Mouse (Mus musculus): ENCODE data around the gene Taf10. TPM values are rescaled to one million over a fixed set of nuclear protein-coding genes. Genes with fewer than 3 reads are reported as not detected.

The Taf10 gene
- polyA plus RNA-seq, 1 experiment: 536 TPM

DNA sequence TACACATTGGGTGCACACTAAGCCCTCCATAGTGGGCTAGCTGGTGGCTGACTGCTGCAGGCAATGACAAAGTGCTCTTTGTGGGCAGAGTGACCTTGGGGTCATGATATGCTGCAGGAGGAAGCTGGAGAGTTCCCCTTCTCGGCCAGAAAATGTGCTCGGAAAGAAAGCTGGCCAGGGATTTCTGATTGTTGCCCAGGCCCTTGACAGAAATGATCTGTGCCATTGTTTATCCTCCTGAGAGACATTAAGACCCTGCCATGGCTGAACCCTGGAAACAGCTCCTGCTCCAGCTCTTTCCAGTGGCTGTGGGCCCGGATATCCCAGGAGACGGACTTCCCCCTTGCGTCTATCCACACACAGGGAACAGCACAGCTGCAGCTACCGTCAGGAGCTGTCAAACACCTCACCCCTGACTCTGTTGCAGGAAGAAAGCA lies 23.6 kb upstream of the Taf10 start:
- TF ChIP-seq GATA1 (IDR thresholded peaks at IDR 0.05; ENCODE audit: low read length): no peak

DNA sequence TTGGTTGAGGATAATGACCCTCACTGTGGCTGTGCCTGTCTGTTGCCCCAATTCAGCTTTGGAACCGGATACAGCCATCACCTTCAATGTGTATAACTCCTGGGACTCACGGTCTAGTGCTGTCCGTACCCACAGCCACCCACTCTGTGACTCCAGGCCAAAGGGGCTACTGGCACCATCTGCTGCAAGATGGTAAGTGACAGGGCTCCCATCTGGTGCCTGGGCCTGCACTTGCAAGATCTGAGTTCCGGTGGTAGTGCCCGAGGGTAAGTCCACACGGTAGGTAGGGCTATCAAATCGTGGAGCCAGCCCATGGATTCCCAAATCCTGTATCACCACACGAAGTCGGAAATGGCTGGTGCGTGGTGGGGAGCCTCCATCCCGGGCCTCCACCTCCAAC lies 20.2 kb upstream of the Taf10 start:
- TF ChIP-seq GATA1 (IDR thresholded peaks at IDR 0.05; ENCODE audit: low read length): no peak

DNA sequence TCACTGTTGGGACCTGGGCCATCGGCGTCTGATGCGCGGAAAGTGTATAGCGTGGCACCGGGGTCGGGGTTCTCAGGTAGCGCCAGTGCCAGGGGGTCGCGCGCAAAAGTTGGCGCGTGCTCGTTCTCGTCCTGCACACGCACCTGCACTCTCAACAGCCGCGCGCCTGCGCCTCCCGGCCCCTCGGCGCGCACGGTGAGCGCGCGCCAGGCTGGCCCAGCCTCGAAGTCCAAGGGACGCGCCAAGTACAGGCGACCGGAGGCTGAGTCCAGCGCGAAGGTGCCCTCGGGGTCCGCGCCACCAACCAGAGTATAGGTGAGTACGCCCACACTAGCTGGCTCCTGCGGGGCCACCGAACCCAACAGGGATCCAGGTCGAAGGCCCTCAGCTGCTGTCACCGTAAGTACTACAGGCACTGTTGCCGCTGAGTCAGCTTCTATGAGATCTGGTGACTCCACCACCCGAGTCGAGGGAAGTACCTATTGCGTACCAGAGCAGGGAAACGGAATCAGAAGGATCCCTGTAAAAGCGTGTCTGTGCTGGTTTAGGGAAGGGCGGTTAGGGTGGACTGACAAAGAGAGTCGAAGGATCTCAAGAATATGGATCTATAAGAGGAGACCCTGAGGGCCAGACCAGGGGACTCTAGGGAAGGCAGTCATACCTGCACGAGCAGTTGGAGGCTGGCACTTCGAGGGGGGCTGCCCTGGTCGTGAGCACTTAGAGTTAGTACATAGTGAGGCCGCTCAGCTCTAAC lies 18.5 kb upstream of the Taf10 start:
- TF ChIP-seq GATA1 (IDR thresholded peaks at IDR 0.05; ENCODE audit: low read length): no peak

GRCm38 (mm10) chr7:105761813-105762484 lies 17.8 kb upstream of the Taf10 start:
- TF ChIP-seq GATA1 (IDR thresholded peaks at IDR 0.05; ENCODE audit: low read length): no peak

DNA sequence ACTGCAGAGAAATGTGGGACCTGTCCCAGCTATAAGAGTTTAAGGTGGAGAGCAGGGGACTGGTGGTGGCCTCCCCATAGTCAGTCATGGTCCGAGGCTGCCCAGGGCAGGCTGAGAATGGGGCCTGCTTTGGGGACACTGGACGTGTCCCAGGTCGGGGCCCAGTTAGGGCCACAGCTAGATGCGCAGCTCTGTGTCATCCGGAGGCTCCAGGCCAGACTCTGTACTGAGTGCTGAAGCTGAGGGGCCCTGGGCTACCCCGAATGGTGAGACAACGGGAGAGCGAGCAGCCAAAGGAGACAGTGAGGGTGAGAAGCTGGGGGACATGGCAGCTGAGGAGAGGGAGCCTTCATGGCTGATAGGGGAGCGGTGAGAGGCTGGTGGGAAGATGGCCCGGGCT lies 9.1 kb upstream of the Taf10 start:
- TF ChIP-seq GATA1 (IDR thresholded peaks at IDR 0.05; ENCODE audit: low read length): no peak

- TF ChIP-seq GATA1 (IDR thresholded peaks at IDR 0.05; ENCODE audit: low read length): no peak
These were observed 8.6 kb upstream of the Taf10 start for GRCm38 (mm10) chr7:105752716-105753115.

DNA sequence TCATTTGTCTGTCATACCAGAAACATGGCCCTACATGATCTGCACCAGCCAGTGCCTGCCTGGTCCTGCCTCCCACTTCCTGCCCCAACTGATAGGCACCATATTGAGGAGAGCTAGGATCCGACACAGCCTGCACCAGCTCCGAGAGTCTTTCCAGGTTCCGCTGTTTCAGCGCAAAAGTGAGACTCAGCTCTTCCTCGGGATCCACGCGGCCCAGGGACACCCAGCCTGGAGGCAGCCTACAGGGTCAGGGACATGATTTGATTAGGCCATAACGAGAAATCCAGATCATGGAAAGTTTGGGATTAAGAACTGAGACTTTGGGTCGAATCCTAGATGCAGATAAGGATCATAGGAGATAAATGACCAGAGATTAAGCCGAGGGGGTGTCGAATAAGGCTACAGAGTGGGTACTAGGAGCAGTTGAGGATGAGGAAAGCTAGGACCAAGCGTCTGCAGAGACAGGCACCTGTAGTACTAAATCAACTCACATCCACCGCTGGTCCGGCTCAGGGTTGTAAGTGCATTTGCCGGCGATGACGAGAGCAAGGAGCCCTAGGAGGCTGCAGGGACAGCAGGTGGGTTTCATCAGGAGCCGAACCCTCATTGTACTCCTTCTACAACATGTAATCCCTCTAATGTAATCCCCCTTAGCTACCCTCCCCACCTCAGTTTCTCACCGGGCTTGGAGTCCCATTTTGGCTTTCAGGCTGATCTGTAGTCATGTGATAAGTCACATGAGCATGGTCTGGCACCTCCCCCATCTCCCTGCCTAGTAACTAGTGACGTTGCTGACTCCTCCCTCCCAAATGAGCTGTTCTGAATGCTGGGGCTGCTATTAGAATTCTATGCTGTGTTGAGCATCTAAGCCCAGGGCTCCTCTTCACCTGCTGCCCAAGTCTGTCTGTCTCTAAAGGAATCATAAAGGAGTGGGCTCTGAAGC lies 7.6 kb upstream of the Taf10 start, which contains the start of gene Tpp1:
Gene Tpp1 (minus strand): TSS at position 745 of the 943 bp plus-strand sequence.
- no peak for TF ChIP-seq GATA1 (IDR thresholded peaks at IDR 0.05; ENCODE audit: low read length)

- no peak for TF ChIP-seq GATA1 (IDR thresholded peaks at IDR 0.05; ENCODE audit: low read length)
These were observed 3.6 kb upstream of the Taf10 start for GRCm38 (mm10) chr7:105747776-105748175.

- no peak for TF ChIP-seq GATA1 (IDR thresholded peaks at IDR 0.05; ENCODE audit: low read length)
These were observed 2.2 kb downstream of the Taf10 start for GRCm38 (mm10) chr7:105741978-105742377.

GRCm38 (mm10) chr7:105740851-105741250 lies 3.3 kb downstream of the Taf10 start:
- no peak for TF ChIP-seq GATA1 (IDR thresholded peaks at IDR 0.05; ENCODE audit: low read length)

DNA sequence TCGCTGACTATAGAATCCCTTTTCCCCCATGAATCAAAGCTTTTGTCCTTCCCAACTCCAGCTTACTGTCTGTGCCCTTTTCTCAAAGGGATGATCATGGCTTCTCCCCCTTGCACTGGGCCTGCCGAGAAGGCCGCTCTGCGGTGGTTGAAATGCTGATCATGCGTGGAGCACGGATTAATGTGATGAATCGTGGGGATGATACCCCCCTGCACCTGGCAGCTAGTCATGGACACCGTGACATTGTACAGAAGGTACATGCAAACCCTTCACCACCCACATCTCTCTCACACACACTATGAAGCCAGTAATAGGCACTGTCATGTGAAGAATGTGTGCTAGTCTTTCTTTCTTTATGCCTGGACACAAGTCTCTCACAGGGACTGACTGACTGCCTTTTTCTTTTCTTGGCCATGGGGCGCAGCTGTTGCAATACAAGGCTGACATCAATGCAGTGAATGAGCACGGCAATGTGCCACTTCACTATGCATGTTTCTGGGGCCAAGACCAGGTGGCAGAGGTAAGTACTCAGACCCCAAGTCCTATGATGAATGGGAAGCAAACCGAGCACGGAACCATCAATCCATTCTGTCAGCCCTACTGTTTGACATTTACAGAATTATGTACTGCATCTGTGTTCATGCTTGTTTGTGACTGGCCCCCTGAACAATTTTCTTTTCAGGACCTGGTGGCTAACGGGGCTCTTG lies 3.9 kb downstream of the Taf10 start:
- TF ChIP-seq GATA1 (IDR thresholded peaks at IDR 0.05; ENCODE audit: low read length): no peak

DNA sequence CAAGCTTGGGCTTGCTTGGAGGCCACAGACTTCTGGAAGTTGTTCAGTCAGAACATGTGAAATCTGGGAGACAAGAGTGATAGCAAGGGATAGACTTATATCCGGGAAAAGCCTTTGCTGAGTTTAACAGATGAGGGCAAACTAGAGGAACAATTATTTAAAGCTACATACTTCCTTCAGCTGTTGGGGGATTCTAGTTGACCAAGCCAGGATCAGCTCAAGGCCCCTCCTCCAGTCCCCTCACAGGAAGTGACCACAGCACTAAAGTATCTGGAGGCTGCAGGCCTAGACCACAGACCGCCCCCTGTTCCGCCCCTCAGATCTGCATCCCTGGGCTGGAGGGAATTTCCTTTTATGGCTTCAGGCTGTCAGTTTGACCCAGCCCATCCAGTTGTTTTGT lies 5.2 kb downstream of the Taf10 start:
- TF ChIP-seq GATA1 (IDR thresholded peaks at IDR 0.05; ENCODE audit: low read length): no peak

- TF ChIP-seq GATA1 (IDR thresholded peaks at IDR 0.05; ENCODE audit: low read length): no peak
These were observed 5.9 kb downstream of the Taf10 start for GRCm38 (mm10) chr7:105738286-105738685.

- TF ChIP-seq GATA1 (IDR thresholded peaks at IDR 0.05; ENCODE audit: low read length): no peak
These were observed 6.5 kb downstream of the Taf10 start for GRCm38 (mm10) chr7:105737648-105738047.

DNA sequence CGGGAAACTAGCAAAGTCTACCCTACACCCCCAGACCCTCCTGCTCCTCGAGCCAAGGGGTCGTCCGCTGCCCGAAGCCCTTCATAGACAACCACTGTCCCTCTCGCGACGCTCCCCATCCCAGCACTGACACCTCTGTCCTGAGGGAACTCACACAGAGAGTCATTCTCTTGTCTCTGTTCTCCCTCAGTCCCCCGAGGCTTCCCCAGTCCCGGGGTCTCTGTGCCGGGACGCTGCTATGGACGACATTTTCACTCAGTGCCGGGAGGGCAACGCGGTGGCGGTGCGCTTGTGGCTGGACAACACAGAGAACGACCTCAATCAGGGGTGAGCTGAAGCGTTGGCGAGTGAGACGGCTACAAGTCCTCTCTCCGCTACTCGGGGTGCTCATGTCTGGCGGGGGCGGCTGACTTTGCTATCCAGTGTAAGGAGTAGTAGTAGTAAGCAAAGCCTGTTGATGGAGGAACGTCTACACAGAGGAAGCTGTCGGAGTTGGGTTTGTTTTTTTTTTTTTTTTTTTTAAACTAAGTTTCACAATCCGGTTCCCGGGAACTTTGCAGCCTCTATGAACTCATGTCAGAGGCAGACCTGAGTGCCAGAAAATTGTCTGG lies 7.1 kb downstream of the Taf10 start, which contains the start of gene Rrp8:
Gene Rrp8 (minus strand): TSS at position 475 of the 611 bp plus-strand sequence.
- no peak for TF ChIP-seq GATA1 (IDR thresholded peaks at IDR 0.05; ENCODE audit: low read length)
